Mouse (Mus musculus) right cerebral cortex, postnatal 36 days (tissue): ENCODE measurements around the gene Lcn11.

Source experiments
- DNase-seq, 2 experiments: peaks; one replicate each; pipeline ENCODE4 v3.0.0; 2022; ENCODE audit warnings: low spot score in 2 of 2, mixed read lengths in 1 of 2

The Lcn11 gene

DNA sequence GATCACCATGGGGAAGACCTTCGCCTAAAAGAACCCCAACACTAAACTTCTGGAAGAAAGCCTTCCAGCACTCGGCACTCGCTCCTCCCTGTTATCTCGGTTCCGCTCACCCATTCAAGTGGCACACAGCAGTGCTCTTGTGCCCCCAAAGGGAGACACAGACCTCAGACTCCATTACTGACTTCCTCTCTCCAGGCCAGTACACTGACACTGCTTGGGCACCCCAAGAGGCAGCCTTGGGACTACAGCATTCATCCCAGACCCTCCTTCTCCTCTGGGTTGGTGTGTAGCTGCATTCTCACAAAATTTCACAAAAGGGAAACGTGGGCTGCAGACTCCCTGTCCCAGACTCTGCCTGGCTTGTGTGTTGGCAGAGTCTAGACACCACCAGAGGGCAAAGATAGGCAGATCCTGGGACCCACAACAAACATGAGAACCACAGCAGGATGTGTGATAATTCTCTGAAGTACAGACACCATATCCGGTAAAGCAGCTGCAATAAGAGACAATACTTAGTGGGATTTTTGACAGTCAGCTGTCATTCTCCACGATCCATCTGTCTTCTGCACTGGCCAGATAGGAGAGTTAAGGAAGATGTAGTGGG lies 51.6 kb downstream of the Lcn11 start:
- no peak for DNase-seq
